Mouse (Mus musculus): ENCODE results near the gene Pcyt2. TPM values are rescaled to one million over a fixed set of nuclear protein-coding genes. Genes with fewer than 3 reads are reported as not detected.

The Pcyt2 gene
- polyA plus RNA-seq (2015; fragmentation: Nextera tagmentation; extraction: Ambion mirVana), result 167 and 174 TPM in 2 replicates

- Histone ChIP-seq H3K4me2 (replicated peaks) (peak within 1 kb of the TSS; percentile 65), H3K27ac (replicated peaks) (peak within 1 kb of the TSS; percentile 81), H3K36me3 (peaks cover 46% of the 10 kb centered on the region), H3K9ac (replicated peaks) (peak within 1 kb of the TSS; percentile 86), H3K9me3 (no peaks in the 10 kb centered on the region), H3K4me1 (peaks cover 17% of the 10 kb centered on the region), H3K27me3 (no peaks in the 10 kb centered on the region), H3K4me3 (peak within 1 kb of the TSS; percentile 85)
- peak; percentile 93 for ATAC-seq (replicated peaks)
- under 1% methylated on average over 56 of the region's 56 CpGs for WGBS
Measured at GRCm38 (mm10) chr11:120617519-120618112, at the start of gene Pcyt2. TSS of gene Pcyt2 (minus strand) at chr11:120617936.

DNA sequence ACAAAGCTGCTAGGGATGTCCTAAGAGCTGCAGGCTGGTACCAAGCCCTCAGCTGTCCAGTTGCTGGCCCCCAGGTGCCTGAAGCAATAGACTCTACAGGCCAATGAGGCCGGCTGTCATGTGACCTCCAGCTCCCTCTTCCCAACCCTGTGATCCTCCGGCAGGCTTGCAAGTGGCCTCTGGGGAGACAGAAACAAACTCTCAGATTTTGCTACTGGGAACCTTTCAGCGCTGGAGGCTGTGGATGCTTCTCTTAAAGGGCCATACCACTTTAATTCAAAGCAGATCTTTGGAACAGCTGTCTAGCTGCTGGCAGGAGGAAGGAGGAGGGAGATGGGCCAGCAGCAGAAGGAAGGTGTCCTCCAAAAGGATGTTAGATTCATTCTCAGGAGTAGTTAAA is 48.9 kb upstream of the Pcyt2 start:
- peaks cover 31% of the 10 kb centered on the region for H3K27me3 ChIP-seq
- H3K36me3 ChIP-seq, result no peaks in the 10 kb centered on the region
- H3K4me3 ChIP-seq, result no peak overlapping the region
- H3K9ac ChIP-seq (replicated peaks), result no peak overlapping the region
- no peaks in the 10 kb centered on the region for H3K9me3 ChIP-seq
- H3K4me1 ChIP-seq, result no peaks in the 10 kb centered on the region
- 4% methylated on average over 3 of the region's 3 CpGs for WGBS
- no peak overlapping the region for H3K27ac ChIP-seq (replicated peaks)
- ATAC-seq (replicated peaks), result no peak
- no peak overlapping the region for H3K4me2 ChIP-seq (replicated peaks)

DNA sequence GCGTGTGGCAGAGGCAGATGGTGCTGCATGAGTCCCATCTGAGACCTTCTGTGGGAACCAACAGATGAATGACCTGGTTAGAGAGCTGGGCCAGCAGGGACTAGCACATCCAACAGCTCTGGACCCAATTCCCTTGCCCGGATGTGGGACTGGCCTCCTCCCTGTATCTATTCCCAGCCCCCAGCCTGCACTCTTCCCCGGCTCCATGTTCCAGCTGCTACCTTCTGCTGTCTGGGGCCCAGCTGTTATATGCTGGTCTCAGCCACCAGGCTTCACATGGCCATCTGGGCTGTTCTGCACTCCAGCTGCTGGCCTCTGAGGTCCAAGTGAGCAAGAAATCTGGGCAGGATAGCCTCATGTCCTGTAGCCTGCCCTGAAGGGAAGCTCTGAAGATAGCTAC is 47.7 kb upstream of the Pcyt2 start:
- H3K27me3 ChIP-seq, result peaks cover 43% of the 10 kb centered on the region
- no peaks in the 10 kb centered on the region for H3K36me3 ChIP-seq
- no peak for ATAC-seq (replicated peaks)
- peaks cover 8% of the 10 kb centered on the region for H3K4me1 ChIP-seq
- H3K27ac ChIP-seq (replicated peaks), result no peak overlapping the region
- no peak overlapping the region for H3K4me3 ChIP-seq
- H3K9ac ChIP-seq (replicated peaks), result no peak overlapping the region
- H3K4me2 ChIP-seq (replicated peaks), result no peak overlapping the region
- no peaks in the 10 kb centered on the region for H3K9me3 ChIP-seq
- 90% methylated on average over 3 of the region's 3 CpGs for WGBS

DNA sequence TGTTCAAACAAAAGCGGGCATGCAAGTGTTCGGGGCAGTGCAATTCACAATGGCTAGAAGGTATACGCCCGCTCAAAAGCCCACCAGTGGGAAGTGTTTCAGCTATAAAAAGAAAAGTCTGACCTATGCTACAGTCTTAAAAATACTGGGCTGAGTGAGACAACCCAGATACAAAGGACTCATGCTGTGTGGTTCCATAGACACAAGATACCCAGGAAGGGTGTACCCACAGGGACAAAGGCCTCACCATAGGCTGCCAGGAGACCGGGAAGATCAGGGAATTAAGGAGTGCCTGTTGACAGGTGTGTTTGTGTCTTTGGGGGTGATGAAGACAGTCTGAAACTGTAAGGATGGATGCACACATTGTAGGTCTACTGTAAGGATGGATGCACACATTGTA is 46.0 kb upstream of the Pcyt2 start:
- Histone ChIP-seq H3K4me1 (peaks cover 21% of the 10 kb centered on the region), H3K36me3 (no peaks in the 10 kb centered on the region), H3K27ac (replicated peaks) (no peak overlapping the region), H3K4me2 (replicated peaks) (no peak overlapping the region), H3K9me3 (no peaks in the 10 kb centered on the region), H3K9ac (replicated peaks) (no peak overlapping the region), H3K4me3 (no peak overlapping the region), H3K27me3 (peaks cover 56% of the 10 kb centered on the region)
- 67% methylated on average over 5 of the region's 5 CpGs for WGBS
- no peak for ATAC-seq (replicated peaks)

- ATAC-seq (replicated peaks), result no peak
- no peaks in the 10 kb centered on the region for H3K36me3 ChIP-seq
- H3K4me3 ChIP-seq, result no peak overlapping the region
- H3K9ac ChIP-seq (replicated peaks), result no peak overlapping the region
- no peak overlapping the region for H3K27ac ChIP-seq (replicated peaks)
- H3K9me3 ChIP-seq, result no peaks in the 10 kb centered on the region
- no peak overlapping the region for H3K4me2 ChIP-seq (replicated peaks)
- peaks cover 21% of the 10 kb centered on the region for H3K4me1 ChIP-seq
- peaks cover 64% of the 10 kb centered on the region for H3K27me3 ChIP-seq
- 40% methylated on average over 6 of the region's 6 CpGs for WGBS
Measured at GRCm38 (mm10) chr11:120662759-120663158, 45.0 kb upstream of the Pcyt2 start.

GRCm38 (mm10) chr11:120661076-120661460 is 43.3 kb upstream of the Pcyt2 start, which contains the start of gene Notum:
TSS of gene Notum (minus strand) at chr11:120661175.
- Histone ChIP-seq H3K36me3 (no peaks in the 10 kb centered on the region), H3K4me2 (replicated peaks) (peak within 1 kb of the TSS; percentile 52), H3K4me1 (peaks cover 21% of the 10 kb centered on the region), H3K27ac (replicated peaks) (no peak within 1 kb of the TSS), H3K27me3 (peaks cover 75% of the 10 kb centered on the region), H3K9ac (replicated peaks) (no peak within 1 kb of the TSS), H3K4me3 (peak within 1 kb of the TSS; percentile 33), H3K9me3 (no peaks in the 10 kb centered on the region)
- ATAC-seq (replicated peaks), result no peak
- 1% methylated on average over 35 of the region's 35 CpGs for WGBS

DNA sequence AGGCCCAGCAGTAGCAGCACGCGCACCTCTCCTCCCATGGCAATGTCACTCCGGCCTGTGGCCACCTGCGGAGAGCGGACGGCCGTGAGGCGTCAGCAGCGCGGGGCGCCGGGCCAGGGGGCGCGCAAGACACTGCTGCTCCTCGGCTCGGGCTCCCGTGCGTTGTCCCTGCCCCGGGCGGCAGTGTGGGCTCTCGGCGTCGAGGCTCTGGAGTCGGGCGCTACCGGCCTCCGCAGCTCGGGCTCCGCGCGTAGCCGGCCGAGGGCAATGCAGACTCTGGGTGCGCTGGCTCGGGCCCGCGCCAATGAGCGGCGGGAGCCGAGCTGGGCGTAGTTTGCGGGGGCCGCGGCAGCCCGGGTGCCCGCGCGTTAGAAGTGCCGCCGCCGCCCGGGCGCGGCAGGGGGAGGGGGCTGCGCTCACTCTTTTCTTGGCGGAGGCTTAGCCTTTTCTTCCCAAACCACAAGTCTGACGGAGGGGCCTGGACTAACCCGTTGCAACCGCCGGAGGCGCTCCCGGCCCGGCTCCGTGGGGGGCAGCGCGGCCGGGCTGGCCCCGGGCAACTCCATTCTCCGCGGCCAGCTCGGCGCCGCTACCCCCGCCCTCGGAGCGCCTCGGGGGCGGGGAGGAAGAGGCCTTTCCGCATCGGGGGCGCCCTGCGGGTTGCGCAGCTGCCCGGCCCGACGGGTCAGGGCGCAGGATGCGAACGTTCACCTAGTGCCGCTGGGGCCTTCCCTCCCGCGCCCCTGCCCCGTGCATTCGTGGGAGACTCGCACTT is 42.8 kb upstream of the Pcyt2 start:
- Histone ChIP-seq H3K27ac (replicated peaks) (no peak overlapping the region), H3K4me3 (peak overlapping the region; percentile 33), H3K4me2 (replicated peaks) (peak overlapping the region; percentile 52), H3K9ac (replicated peaks) (no peak overlapping the region), H3K36me3 (no peaks in the 10 kb centered on the region), H3K9me3 (no peaks in the 10 kb centered on the region), H3K27me3 (peaks cover 73% of the 10 kb centered on the region), H3K4me1 (peaks cover 21% of the 10 kb centered on the region)
- ATAC-seq (replicated peaks), result peak; percentile 48; the same call in 1 of the 2 replicates
- WGBS, result under 1% methylated on average over 92 of the region's 95 CpGs

GRCm38 (mm10) chr11:120659509-120660300 is 42.0 kb upstream of the Pcyt2 start:
- no peak for ATAC-seq (replicated peaks)
- Histone ChIP-seq H3K4me3 (peak overlapping the region; percentile 33), H3K4me1 (peaks cover 21% of the 10 kb centered on the region), H3K9me3 (no peaks in the 10 kb centered on the region), H3K27me3 (peaks cover 70% of the 10 kb centered on the region), H3K27ac (replicated peaks) (no peak overlapping the region), H3K4me2 (replicated peaks) (peak overlapping the region; percentile 52), H3K9ac (replicated peaks) (no peak overlapping the region), H3K36me3 (no peaks in the 10 kb centered on the region)
- WGBS, result 2% methylated on average over 50 of the region's 50 CpGs

GRCm38 (mm10) chr11:120658876-120659410 is 41.2 kb upstream of the Pcyt2 start:
- Histone ChIP-seq H3K4me3 (no peak overlapping the region; the same call in 1 of the 2 replicates), H3K27me3 (peaks cover 67% of the 10 kb centered on the region), H3K36me3 (no peaks in the 10 kb centered on the region), H3K4me2 (replicated peaks) (no peak overlapping the region), H3K4me1 (peaks cover 21% of the 10 kb centered on the region), H3K9ac (replicated peaks) (no peak overlapping the region), H3K27ac (replicated peaks) (no peak overlapping the region), H3K9me3 (no peaks in the 10 kb centered on the region)
- WGBS, result 3% methylated on average over 24 of the region's 24 CpGs
- ATAC-seq (replicated peaks), result no peak

- Histone ChIP-seq H3K9ac (replicated peaks) (no peak overlapping the region), H3K36me3 (no peaks in the 10 kb centered on the region), H3K9me3 (no peaks in the 10 kb centered on the region), H3K4me1 (peaks cover 21% of the 10 kb centered on the region), H3K27ac (replicated peaks) (no peak overlapping the region), H3K4me3 (no peak overlapping the region), H3K27me3 (peaks cover 55% of the 10 kb centered on the region), H3K4me2 (replicated peaks) (no peak overlapping the region)
- no peak for ATAC-seq (replicated peaks)
- 85% methylated on average over 4 of the region's 4 CpGs for WGBS
Measured at GRCm38 (mm10) chr11:120657301-120657700, 39.6 kb upstream of the Pcyt2 start.

GRCm38 (mm10) chr11:120654741-120655140 is 37.0 kb upstream of the Pcyt2 start:
- H3K9me3 ChIP-seq, result no peaks in the 10 kb centered on the region
- no peak for ATAC-seq (replicated peaks)
- no peak overlapping the region for H3K4me3 ChIP-seq
- no peak overlapping the region for H3K4me2 ChIP-seq (replicated peaks)
- no peak overlapping the region for H3K27ac ChIP-seq (replicated peaks)
- H3K36me3 ChIP-seq, result no peaks in the 10 kb centered on the region
- 78% methylated on average over 3 of the region's 3 CpGs for WGBS
- H3K27me3 ChIP-seq, result peaks cover 38% of the 10 kb centered on the region
- peaks cover 6% of the 10 kb centered on the region for H3K4me1 ChIP-seq
- no peak overlapping the region for H3K9ac ChIP-seq (replicated peaks)

GRCm38 (mm10) chr11:120651872-120652271 is 34.1 kb upstream of the Pcyt2 start:
- 0 out of 2 replicates have a peak, but pooled peaks cover 11% of the 10 kb centered on the region for H3K27me3 ChIP-seq
- 69% methylated on average over 3 of the region's 3 CpGs for WGBS
- H3K9ac ChIP-seq (replicated peaks), result no peak overlapping the region
- H3K4me3 ChIP-seq, result no peak overlapping the region
- ATAC-seq (replicated peaks), result no peak
- no peak overlapping the region for H3K4me2 ChIP-seq (replicated peaks)
- H3K36me3 ChIP-seq, result no peaks in the 10 kb centered on the region
- H3K4me1 ChIP-seq, result peaks cover 6% of the 10 kb centered on the region; the same call in 1 of the 2 replicates
- no peaks in the 10 kb centered on the region for H3K9me3 ChIP-seq
- H3K27ac ChIP-seq (replicated peaks), result no peak overlapping the region

Data from forebrain, embryonic 15.5 days (tissue).